Mouse (Mus musculus) hindbrain, embryonic 12.5 days (tissue): ENCODE measurements at regions not wholly inside any gene's neighbourhood (a gene's known extent, or its start where the extent isn't known, plus 50 kb on each side); places are given as distances from the start of the nearest gene placed in this dataset.

Experiments used
- ATAC-seq: fragments of 200-750 bp; cut with Nextera tagmentation; 2 replicates; pipeline ENCODE4 v1.8.0; 2017; ENCODE audit warnings: moderate TSS enrichment; ENCODE audit not compliant: low FRiP score
- H3K27ac ChIP-seq: fragments of 300-500 bp; sonication (generic); 2 replicates; pipeline ENCODE4 v1.5.1; 2016; ENCODE audit warnings: mild to moderate bottlenecking
- H3K27me3 ChIP-seq: fragments of 300-500 bp; sonication (generic); 2 replicates; pipeline ENCODE4 v1.6.1; 2016; ENCODE audit warnings: mild to moderate bottlenecking
- H3K36me3 ChIP-seq: fragments of 300-500 bp; sonication (generic); 2 replicates; pipeline ENCODE4 v1.6.1; 2016; ENCODE audit warnings: mild to moderate bottlenecking
- H3K4me1 ChIP-seq: fragments of 300-500 bp; sonication (generic); 2 replicates; pipeline ENCODE4 v1.6.1; 2016
- H3K4me2 ChIP-seq: fragments of 300-500 bp; sonication (generic); replicated peaks from 2 replicates; pipeline ENCODE4 v1.6.1; 2016; ENCODE audit warnings: mild to moderate bottlenecking
- H3K4me3 ChIP-seq: fragments of 300-500 bp; sonication (generic); 2 replicates; pipeline ENCODE4 v1.5.1; 2016; ENCODE audit warnings: mild to moderate bottlenecking
- H3K9ac ChIP-seq: fragments of 300-500 bp; sonication (generic); 2 replicates; pipeline ENCODE4 v1.6.1; 2016; ENCODE audit warnings: mild to moderate bottlenecking, moderate library complexity
- H3K9me3 ChIP-seq: fragments of 300-500 bp; sonication (generic); replicated peaks from 2 replicates; pipeline ENCODE4 v1.6.1; 2016; ENCODE audit warnings: mild to moderate bottlenecking
- WGBS: fragments of 180-500 bp; shearing (Covaris S2); methylation state at CpG from one replicate; pipeline ENCODE4 v1.1.7; 2016; 5-methylcytosine and 5-hydroxymethylcytosine counted together

- WGBS: 54% methylated on average over 10 of the region's 10 CpGs
- Histone ChIP-seq H3K4me1 (peaks cover 22% of the 10 kb centered on the region), H3K9ac (no peak overlapping the region), H3K36me3 (no peaks in the 10 kb centered on the region), H3K4me2 (no peak overlapping the region), H3K27ac (no peak overlapping the region), H3K9me3 (no peaks in the 10 kb centered on the region), H3K4me3 (no peak overlapping the region), H3K27me3 (0 out of 2 replicates have a peak, but pooled peaks cover 5% of the 10 kb centered on the region)
- no peak for ATAC-seq
These were observed 170.2 kb downstream of the Zfp36l1 start for GRCm38 (mm10) chr12:79942563-79943131.

- WGBS: 46% methylated on average over 3 of the region's 3 CpGs
- Histone ChIP-seq H3K4me1 (peaks cover 26% of the 10 kb centered on the region), H3K27me3 (0 out of 2 replicates have a peak, but pooled peaks cover 5% of the 10 kb centered on the region), H3K4me3 (no peak overlapping the region), H3K36me3 (no peaks in the 10 kb centered on the region), H3K4me2 (no peak overlapping the region), H3K9me3 (no peaks in the 10 kb centered on the region), H3K27ac (no peak overlapping the region), H3K9ac (no peak overlapping the region)
- no peak for ATAC-seq
These were observed 171.0 kb downstream of the Zfp36l1 start for GRCm38 (mm10) chr12:79941828-79942227.

GRCm38 (mm10) chr12:79939436-79939835 lies 173.4 kb downstream of the Zfp36l1 start:
- Histone ChIP-seq H3K4me1 (peaks cover 13% of the 10 kb centered on the region), H3K9ac (no peak overlapping the region), H3K4me2 (no peak overlapping the region), H3K27me3 (no peaks in the 10 kb centered on the region), H3K27ac (no peak overlapping the region), H3K9me3 (no peaks in the 10 kb centered on the region), H3K36me3 (no peaks in the 10 kb centered on the region), H3K4me3 (no peak overlapping the region)
- ATAC-seq: no peak
- WGBS: 96% methylated on average over 9 of the region's 9 CpGs

GRCm38 (mm10) chr12:79937876-79938275 lies 174.9 kb downstream of the Zfp36l1 start:
- peaks cover 15% of the 10 kb centered on the region for H3K4me1 ChIP-seq
- H3K27me3 ChIP-seq: no peaks in the 10 kb centered on the region
- H3K27ac ChIP-seq: 0 out of 2 replicates have a peak overlapping the region, but pooled peaks have one; percentile 12
- no peak overlapping the region for H3K4me2 ChIP-seq
- no peak overlapping the region for H3K9ac ChIP-seq
- ATAC-seq: no peak
- whole genome bisulfite sequencing: 94% methylated on average over 4 of the region's 4 CpGs
- no peaks in the 10 kb centered on the region for H3K36me3 ChIP-seq
- no peaks in the 10 kb centered on the region for H3K9me3 ChIP-seq
- no peak overlapping the region for H3K4me3 ChIP-seq

- no peak for ATAC-seq
- Histone ChIP-seq H3K27me3 (no peaks in the 10 kb centered on the region), H3K4me1 (peaks cover 20% of the 10 kb centered on the region), H3K9ac (no peak overlapping the region), H3K9me3 (no peaks in the 10 kb centered on the region), H3K4me3 (no peak overlapping the region), H3K36me3 (no peaks in the 10 kb centered on the region), H3K27ac (peak overlapping the region; percentile 60), H3K4me2 (no peak overlapping the region)
- WGBS: 49% methylated on average over 5 of the region's 5 CpGs
These were observed 176.1 kb downstream of the Zfp36l1 start for GRCm38 (mm10) chr12:79936698-79937097.

- Histone ChIP-seq H3K4me1 (peaks cover 38% of the 10 kb centered on the region), H3K36me3 (no peaks in the 10 kb centered on the region), H3K9ac (no peak overlapping the region), H3K9me3 (no peaks in the 10 kb centered on the region), H3K4me2 (no peak overlapping the region), H3K4me3 (no peak overlapping the region), H3K27me3 (no peaks in the 10 kb centered on the region), H3K27ac (peak overlapping the region; percentile 12; the same call in 1 of the 2 replicates)
- WGBS: 36% methylated on average over 7 of the region's 7 CpGs
- no peak for ATAC-seq
These were observed 178.7 kb downstream of the Zfp36l1 start for GRCm38 (mm10) chr12:79934091-79934490.

GRCm38 (mm10) chr12:79932905-79933304 lies 179.9 kb downstream of the Zfp36l1 start:
- H3K4me1 ChIP-seq: peaks cover 50% of the 10 kb centered on the region
- no peak for ATAC-seq
- H3K27ac ChIP-seq: no peak overlapping the region

GRCm38 (mm10) chr12:79931455-79931854 lies 181.4 kb downstream of the Zfp36l1 start:
- no peaks in the 10 kb centered on the region for H3K27me3 ChIP-seq
- no peak overlapping the region for H3K4me3 ChIP-seq
- H3K9me3 ChIP-seq: no peaks in the 10 kb centered on the region
- no peak overlapping the region for H3K4me2 ChIP-seq
- no peak overlapping the region for H3K9ac ChIP-seq
- 48% methylated on average over 5 of the region's 5 CpGs for WGBS
- H3K27ac ChIP-seq: peak overlapping the region; percentile 26; the same call in 1 of the 2 replicates
- H3K36me3 ChIP-seq: no peaks in the 10 kb centered on the region
- H3K4me1 ChIP-seq: peaks cover 57% of the 10 kb centered on the region
- no peak for ATAC-seq

More at GRCm38 (mm10) chr12:79932905-79933304, 179.9 kb downstream of the Zfp36l1 start:
- Histone ChIP-seq H3K27me3 (no peaks in the 10 kb centered on the region), H3K9me3 (no peaks in the 10 kb centered on the region), H3K9ac (no peak overlapping the region), H3K36me3 (no peaks in the 10 kb centered on the region), H3K4me3 (no peak overlapping the region), H3K4me2 (no peak overlapping the region)
- 78% methylated on average over 7 of the region's 7 CpGs for WGBS

GRCm38 (mm10) chr12:79929846-79930245 lies 183.0 kb downstream of the Zfp36l1 start:
- peak overlapping the region; percentile 97; the same call in 1 of the 2 replicates for H3K27ac ChIP-seq
- 76% methylated on average over 6 of the region's 6 CpGs for WGBS
- H3K9me3 ChIP-seq: no peaks in the 10 kb centered on the region
- H3K27me3 ChIP-seq: no peaks in the 10 kb centered on the region
- no peaks in the 10 kb centered on the region for H3K36me3 ChIP-seq
- H3K4me3 ChIP-seq: no peak overlapping the region
- H3K4me1 ChIP-seq: peaks cover 73% of the 10 kb centered on the region
- no peak overlapping the region for H3K9ac ChIP-seq
- H3K4me2 ChIP-seq: no peak overlapping the region
- ATAC-seq: no peak

GRCm38 (mm10) chr12:79928739-79929380 lies 184.0 kb downstream of the Zfp36l1 start:
- Histone ChIP-seq H3K36me3 (no peaks in the 10 kb centered on the region), H3K4me3 (no peak overlapping the region), H3K27ac (peak overlapping the region; percentile 97), H3K27me3 (no peaks in the 10 kb centered on the region), H3K9me3 (no peaks in the 10 kb centered on the region), H3K9ac (no peak overlapping the region), H3K4me1 (peaks cover 77% of the 10 kb centered on the region), H3K4me2 (no peak overlapping the region)
- 48% methylated on average over 6 of the region's 6 CpGs for WGBS
- no peak for ATAC-seq

GRCm38 (mm10) chr12:79928298-79928697 lies 184.5 kb downstream of the Zfp36l1 start:
- Histone ChIP-seq H3K4me2 (no peak overlapping the region), H3K36me3 (no peaks in the 10 kb centered on the region), H3K27me3 (no peaks in the 10 kb centered on the region), H3K27ac (peak overlapping the region; percentile 97), H3K4me3 (no peak overlapping the region), H3K9ac (no peak overlapping the region), H3K9me3 (no peaks in the 10 kb centered on the region), H3K4me1 (peaks cover 77% of the 10 kb centered on the region)
- ATAC-seq: no peak
- WGBS: 26% methylated on average over 4 of the region's 4 CpGs

GRCm38 (mm10) chr12:79925704-79926588 lies 186.9 kb downstream of the Zfp36l1 start:
- Histone ChIP-seq H3K36me3 (no peaks in the 10 kb centered on the region), H3K9ac (peak overlapping the region; percentile 10; the same call in 1 of the 2 replicates), H3K27me3 (no peaks in the 10 kb centered on the region), H3K4me1 (peaks cover 81% of the 10 kb centered on the region), H3K4me2 (peak overlapping the region; percentile 39), H3K9me3 (no peaks in the 10 kb centered on the region), H3K4me3 (0 out of 2 replicates have a peak overlapping the region, but pooled peaks have one; percentile 2), H3K27ac (peak overlapping the region; percentile 97)
- WGBS: 11% methylated on average over 6 of the region's 6 CpGs
- peak; percentile 46; the same call in 1 of the 2 replicates for ATAC-seq
